Mouse (Mus musculus) cerebellum, adult 18-20 months (tissue): ENCODE data around the gene Gm48552.

Experiments
- DNase-seq, 2 experiments: peaks; one replicate each; pipeline ENCODE4 v3.0.0; 2021

Gm48552 gene

DNA sequence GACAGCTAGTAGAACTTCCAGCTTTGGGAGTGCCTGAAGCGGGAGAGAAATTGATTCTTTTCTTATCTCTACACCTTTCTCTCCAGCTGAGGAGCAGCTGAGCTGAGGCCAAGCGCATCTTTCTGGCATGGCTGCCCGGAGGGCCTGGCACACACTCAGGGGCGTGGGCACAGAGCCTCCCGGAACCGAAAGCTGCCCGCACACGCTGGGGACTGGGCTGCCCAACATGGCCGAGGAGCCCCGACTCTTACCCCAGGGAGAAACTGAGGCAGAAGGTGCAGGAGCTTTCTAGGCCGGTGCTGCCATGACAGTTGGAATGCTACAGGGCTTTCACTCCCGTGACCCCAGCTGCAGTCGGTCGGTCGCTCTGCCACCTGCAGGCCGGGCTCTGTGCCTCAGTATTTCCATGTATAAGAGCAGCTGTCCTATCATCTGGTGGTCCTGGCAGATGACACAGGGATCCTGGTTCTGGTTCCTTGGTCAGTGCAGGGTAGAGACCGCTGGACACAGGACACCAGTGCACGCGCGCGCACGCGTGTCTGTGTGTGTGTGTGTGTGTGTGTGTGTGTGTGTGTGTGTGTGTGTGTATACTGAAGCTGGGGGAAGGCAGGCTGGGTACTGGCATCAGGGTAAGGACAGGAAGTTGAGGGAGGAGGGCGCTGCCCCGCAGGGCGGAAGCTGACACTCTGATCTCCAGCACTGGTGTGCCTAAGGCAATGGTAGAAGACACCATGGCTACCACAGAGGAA lies 44.9 kb downstream of the Gm48552 start:
- DNase-seq = peak; percentile 42 to 62

- DNase-seq = peak; percentile 29 to 30
Measured at GRCm38 (mm10) chr10:81434361-81435263, 45.8 kb downstream of the Gm48552 start.

- DNase-seq = peak; percentile 85 to 88
Measured at GRCm38 (mm10) chr10:81435436-81435835, 46.6 kb downstream of the Gm48552 start.
